Mouse (Mus musculus): ENCODE results near the gene Tex11. TPM values are rescaled to one million over a fixed set of nuclear protein-coding genes. Genes with fewer than 3 reads are reported as not detected.
"Not testable (repeated sequence)": the region's sequence is repeated elsewhere in the genome, so short reads cannot be mapped to it uniquely, and the experiment has no call there.

The Tex11 gene
- polyA plus RNA-seq (2012; rRNA removed) = 0.04 TPM in 1 of 2 replicates, not detected in the other

- no peak for DNase-seq (ENCODE audit: low read depth)
Observed at GRCm38 (mm10) chrX:101059541-101059940, at the start of gene Tex11. Tex11 (minus strand) TSS chrX:101059667.

DNA sequence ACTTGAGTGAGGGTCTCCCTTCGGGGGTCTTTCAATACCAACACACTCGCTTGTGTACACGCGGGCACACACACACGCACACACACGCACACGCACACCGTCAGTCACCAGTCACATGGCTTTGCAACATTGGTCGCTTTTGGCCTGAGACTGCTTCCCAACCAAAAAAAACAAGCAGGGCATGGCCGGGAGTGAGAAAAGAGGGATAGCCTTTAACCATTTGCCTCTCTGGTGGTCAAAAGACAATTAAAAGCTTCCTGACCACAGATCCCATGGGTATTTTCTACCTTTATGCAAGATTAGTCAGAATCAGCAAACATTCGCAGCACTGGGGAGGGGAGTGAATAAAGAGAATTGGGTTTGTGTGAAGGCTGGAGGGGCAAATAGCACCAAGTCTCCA, 26.5 kb upstream of the Tex11 start, which contains the start of gene Slc7a3:
Gene Slc7a3, minus strand, starts transcription at position 101 of the 400 bp plus-strand sequence.
- DNase-seq (ENCODE audit: low read depth) = no peak

- not testable (repeated sequence) for DNase-seq (ENCODE audit: low read depth)
Observed at GRCm38 (mm10) chrX:101085211-101085610, 25.7 kb upstream of the Tex11 start.

- DNase-seq (ENCODE audit: low read depth) = no peak
Observed at GRCm38 (mm10) chrX:101084192-101084591, 24.7 kb upstream of the Tex11 start.

DNA sequence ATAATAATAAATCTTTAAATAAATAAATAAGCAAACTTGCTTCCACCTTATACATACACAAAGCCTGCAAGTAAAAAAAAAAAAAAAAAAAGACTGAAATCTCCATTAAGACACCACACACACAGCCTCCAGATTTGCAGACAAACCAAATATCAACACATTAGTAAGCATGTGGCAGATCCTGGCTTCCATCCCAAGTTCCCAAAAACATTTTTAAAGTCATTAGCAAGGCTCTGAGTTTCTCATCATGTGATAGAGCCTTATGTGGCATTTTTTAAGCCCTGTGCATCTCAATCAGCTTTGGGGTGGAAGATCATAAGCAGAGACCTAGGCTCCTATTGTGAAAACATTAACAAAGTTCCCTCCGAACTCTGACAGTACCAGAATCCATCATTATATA, 5.8 kb upstream of the Tex11 start:
- DNase-seq (ENCODE audit: low read depth) = no peak

DNA sequence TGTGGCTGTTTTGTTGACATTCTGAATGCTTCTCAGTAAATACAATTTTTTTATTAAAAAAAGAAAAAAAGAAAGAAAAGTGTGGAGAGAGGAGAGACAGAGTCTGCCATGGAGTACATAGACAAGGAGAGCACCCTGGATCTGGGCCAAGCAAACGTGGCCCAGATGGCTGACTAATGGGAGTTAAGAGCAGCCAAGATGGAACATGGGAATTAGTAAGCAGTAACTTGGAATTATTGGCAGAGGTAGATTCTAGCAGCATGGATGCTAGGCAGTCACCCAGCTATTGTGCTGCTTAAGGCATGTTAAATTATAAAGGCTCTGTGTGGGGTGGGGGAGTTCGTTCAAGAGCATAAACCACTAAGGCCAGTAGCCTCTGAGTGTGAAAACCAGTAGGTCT, 4.0 kb upstream of the Tex11 start:
- no peak for DNase-seq (ENCODE audit: low read depth)

DNA sequence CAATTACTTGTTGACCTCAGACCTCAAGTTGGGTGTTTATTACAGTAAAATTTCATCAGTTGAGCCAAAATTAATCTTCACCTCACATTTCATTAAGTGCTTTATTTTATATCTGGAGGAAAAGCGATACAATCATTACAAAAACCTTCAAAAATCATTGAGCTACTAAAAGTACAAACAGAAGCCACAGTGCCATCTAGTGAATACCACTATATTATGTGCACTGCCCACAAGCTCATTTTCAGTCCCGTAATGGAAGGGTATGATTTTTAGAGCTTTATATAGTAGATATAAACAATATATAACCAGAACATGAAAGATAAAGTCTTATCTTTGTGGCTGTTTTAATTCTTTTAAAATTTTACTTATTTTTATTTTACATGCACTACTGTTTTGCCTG, 115.8 kb downstream of the Tex11 start:
- DNase-seq (ENCODE audit: low read depth) = no peak

DNA sequence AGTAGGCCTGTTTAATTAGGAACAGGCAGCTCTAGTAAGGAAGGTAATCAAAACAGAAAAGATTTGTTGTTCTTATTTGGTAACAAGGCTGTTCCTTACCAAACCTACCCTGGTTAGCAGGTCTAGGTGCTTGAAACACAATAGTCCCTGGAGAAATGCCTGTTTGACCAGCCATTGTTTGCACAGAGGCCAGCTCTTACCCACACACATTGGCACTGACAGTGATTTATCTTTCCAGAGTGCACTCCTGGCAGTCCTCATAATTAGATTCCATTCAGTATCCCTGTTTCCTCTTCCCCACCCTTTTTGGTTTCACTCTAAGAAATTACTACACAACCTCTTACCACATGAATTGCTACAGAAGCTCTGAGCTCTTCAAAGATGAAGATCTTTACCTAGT, 220.3 kb downstream of the Tex11 start:
- peak; percentile 71 for DNase-seq (ENCODE audit: low read depth)

- no peak for DNase-seq (ENCODE audit: low read depth)
Observed at GRCm38 (mm10) chrX:100832806-100833205, 226.7 kb downstream of the Tex11 start.

DNA sequence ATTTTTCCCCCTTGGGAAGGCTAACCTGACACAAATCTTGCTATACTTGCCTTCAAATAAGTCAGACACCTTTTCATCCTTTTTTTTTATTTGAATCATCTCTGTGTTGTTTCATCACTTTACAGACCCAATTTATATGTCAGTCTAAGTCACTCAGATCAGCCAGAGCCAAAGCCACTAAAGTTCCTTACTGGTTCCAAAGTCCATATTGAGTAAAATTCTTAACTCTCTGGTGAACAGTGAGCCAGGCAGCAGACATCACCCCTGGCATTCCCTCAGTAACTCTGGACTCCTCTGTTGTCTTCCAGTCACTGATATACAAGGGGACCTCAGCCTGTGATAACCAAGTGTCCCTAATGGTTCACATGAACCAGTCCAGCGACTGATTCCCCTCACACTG, 233.9 kb downstream of the Tex11 start:
- DNase-seq (ENCODE audit: low read depth) = no peak

- no peak for DNase-seq (ENCODE audit: low read depth)
Observed at GRCm38 (mm10) chrX:100821149-100821548, 238.3 kb downstream of the Tex11 start.

DNA sequence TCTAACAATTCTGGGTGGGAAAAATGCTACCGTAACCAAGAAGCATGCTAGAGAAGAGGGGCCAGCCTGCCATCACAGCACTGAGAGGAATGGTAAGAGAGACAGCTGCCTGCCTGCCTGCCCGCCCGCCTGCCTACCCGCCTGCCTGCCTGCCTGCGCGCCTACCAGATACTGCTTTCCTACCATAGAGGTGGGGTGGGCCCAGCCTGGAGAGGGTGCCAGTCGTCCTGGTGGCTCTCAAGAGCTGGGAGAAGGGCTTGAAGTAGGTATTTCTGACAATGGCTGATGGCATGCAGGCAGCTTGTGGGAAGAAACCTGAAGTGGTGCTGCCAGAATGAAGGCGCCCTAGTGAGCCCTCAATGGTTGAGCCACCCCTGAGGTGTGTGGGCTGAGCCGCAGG, 240.8 kb downstream of the Tex11 start:
- no peak for DNase-seq (ENCODE audit: low read depth)

DNA sequence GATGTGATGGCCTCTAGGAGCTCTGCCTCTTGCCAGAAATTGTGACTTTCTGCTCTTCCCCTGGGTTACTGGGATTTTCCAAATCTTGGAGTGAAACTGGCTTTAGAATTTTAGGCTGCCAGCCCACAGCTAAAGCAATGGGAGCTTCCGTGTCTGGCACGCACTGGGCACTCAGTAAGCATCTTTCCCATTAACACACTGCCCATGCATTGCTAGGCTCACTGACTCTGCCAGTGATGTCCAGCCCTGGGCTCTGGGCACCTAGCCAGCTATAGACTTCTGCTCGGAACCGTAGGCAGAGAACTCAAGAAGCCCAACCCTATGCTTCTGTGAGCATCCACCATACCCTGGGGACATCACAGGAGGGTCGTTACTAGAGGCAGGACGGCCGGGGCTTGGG, 243.7 kb downstream of the Tex11 start:
- DNase-seq (ENCODE audit: low read depth) = no peak

GRCm38 (mm10) chrX:100814139-100814538, 245.3 kb downstream of the Tex11 start:
- no peak for DNase-seq (ENCODE audit: low read depth)

- no peak for DNase-seq (ENCODE audit: low read depth)
Observed at GRCm38 (mm10) chrX:100811129-100811528, 248.3 kb downstream of the Tex11 start.

- no peak for DNase-seq (ENCODE audit: low read depth)
Observed at GRCm38 (mm10) chrX:100802034-100802433, 257.4 kb downstream of the Tex11 start.

GRCm38 (mm10) chrX:100800643-100801042, 258.8 kb downstream of the Tex11 start:
- DNase-seq (ENCODE audit: low read depth) = no peak

- no peak for DNase-seq (ENCODE audit: low read depth)
Observed at GRCm38 (mm10) chrX:100797851-100798527, 261.5 kb downstream of the Tex11 start.

GRCm38 (mm10) chrX:100797370-100797769, 262.1 kb downstream of the Tex11 start:
- DNase-seq (ENCODE audit: low read depth) = no peak

DNA sequence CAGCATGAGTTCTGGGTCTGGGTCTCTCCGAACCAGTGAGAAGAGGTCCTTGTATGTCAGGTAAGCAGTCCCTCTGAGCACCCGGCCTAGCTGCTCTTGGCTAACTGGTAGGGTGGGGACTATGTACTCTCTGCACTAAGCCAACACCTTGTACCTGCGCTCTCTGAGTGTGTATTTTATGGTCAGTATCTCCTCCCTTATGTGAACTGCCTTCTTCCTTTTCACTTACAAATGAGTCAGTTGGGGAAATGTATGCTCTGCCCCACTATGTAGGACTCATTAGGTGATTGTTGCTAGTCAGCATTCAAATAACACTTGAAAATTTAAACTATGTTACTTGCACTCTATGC, 262.8 kb downstream of the Tex11 start:
- no peak for DNase-seq (ENCODE audit: low read depth)

DNA sequence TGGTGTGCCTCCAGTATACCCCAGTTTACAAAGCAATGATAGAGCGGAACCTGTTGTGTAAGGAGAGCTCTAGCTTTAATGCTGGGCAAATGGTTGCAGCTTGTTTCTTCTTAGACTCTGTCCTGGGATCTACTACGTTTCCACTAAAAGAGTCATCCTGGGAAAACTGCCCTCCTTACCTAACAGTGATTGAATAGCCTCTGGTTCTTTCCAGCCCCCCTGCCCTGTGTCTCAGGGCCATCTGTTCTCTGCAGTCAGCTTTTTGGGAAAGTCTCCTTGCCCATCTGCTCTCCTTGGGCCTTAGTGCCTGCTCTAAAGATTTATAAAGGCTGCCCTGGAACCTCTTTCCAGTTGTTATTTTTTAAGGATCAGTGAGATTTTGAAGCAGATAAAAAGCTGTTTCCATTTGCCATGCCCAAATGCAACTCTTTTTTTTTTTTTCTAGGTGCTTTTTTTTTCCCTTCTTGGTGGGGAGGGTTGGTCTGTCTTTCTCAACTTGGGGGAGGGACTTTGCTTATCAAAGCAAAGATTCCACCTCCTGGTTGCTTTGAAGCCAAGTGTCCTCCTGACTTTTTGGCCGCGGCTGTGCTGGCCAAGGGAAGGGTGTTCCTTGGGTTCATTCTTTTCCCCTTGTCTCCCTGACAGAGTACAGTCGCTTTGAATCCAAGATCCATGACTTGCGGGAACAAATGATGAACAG, 263.3 kb downstream of the Tex11 start:
- no peak for DNase-seq (ENCODE audit: low read depth)

DNA sequence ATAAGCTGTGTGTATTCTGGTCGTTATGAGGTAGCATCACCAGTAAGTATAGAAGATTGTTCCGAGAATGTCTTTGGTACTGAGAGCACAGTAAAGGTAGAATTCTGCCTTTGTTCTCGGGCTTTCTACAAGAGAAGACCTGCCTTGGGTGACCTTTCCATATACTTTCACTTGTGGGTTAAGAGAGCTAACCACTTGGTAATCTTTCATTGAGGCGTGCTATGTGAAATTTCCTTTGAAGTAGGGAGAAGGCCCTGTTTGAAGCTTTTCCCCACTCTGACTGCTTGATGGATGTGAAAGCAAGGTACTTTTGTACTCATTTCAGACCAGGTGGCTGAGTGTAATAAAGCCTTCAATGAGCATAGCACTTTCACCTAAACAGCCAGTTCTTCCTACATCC, 270.1 kb downstream of the Tex11 start:
- DNase-seq (ENCODE audit: low read depth) = no peak
